Mouse (Mus musculus) thymus, adult 2 months (tissue): Measurements from ENCODE around the gene Slc16a10. TPM values are rescaled to one million over a fixed set of nuclear protein-coding genes. Genes with fewer than 3 reads are reported as not detected.

Experiments
- DNase-seq: peaks from one replicate; pipeline ENCODE4 v3.0.0; 2021
- H3K27ac ChIP-seq: fragments of 200-500 bp; 2 replicates; pipeline ENCODE4 v1.5.1; 2012; ENCODE audit warnings: low read length, control low read depth; ENCODE audit not compliant: control insufficient read depth, insufficient read depth
- H3K27me3 ChIP-seq: fragments of 200-500 bp; 2 replicates; pipeline ENCODE4 v1.6.1; 2012; ENCODE audit warnings: mild to moderate bottlenecking, low read length, moderate library complexity, mixed read lengths; ENCODE audit not compliant: control insufficient read depth, insufficient read depth
- H3K36me3 ChIP-seq: fragments of 200-500 bp; 2 replicates; pipeline ENCODE4 v1.6.1; 2012; ENCODE audit warnings: mild to moderate bottlenecking, low read length, moderate library complexity; ENCODE audit not compliant: control insufficient read depth, insufficient read depth
- H3K4me1 ChIP-seq: fragments of 200-500 bp; replicated peaks from 2 replicates; pipeline ENCODE4 v1.6.1; 2012; ENCODE audit warnings: low read length; ENCODE audit not compliant: control insufficient read depth, insufficient read depth
- H3K4me3 ChIP-seq: fragments of 200-500 bp; 2 replicates; pipeline ENCODE4 v1.5.1; 2012; ENCODE audit warnings: mild to moderate bottlenecking, low read length, control low read depth, moderate library complexity; ENCODE audit not compliant: control insufficient read depth, insufficient read depth
- CTCF ChIP-seq: fragments of 200-500 bp; IDR thresholded peaks from 2 replicates; pipeline ENCODE4 v1.5.1; 2012; ENCODE audit warnings: mild to moderate bottlenecking, control low read depth, low read length, moderate library complexity, borderline replicate concordance; ENCODE audit not compliant: control insufficient read depth, poor library complexity, insufficient read depth; ENCODE audit errors: extremely low read depth
- POLR2A ChIP-seq: fragments of 200-500 bp; IDR thresholded peaks from 2 replicates; pipeline ENCODE4 v1.6.1; 2012; ENCODE audit warnings: mild to moderate bottlenecking, low read length, control low read depth, moderate library complexity; ENCODE audit not compliant: control insufficient read depth, poor library complexity, insufficient read depth; ENCODE audit errors: extremely low read depth
- WGBS: fragments of 180-500 bp; shearing (Covaris S2); methylation state at CpG from one replicate; pipeline ENCODE4 v1.1.7; 2018; 5-methylcytosine and 5-hydroxymethylcytosine counted together
- polyA plus RNA-seq: library from polyadenylated mRNA; depleted of rRNA; stranded (reverse); fragments of >200 nt; gene quantifications from 2 replicates; pipeline ENCODE4 v1.2.3, GENCODE M21; 2012; rRNA removed

Slc16a10 gene
- polyA plus RNA-seq, 1 experiment, result 45.4 TPM

DNA sequence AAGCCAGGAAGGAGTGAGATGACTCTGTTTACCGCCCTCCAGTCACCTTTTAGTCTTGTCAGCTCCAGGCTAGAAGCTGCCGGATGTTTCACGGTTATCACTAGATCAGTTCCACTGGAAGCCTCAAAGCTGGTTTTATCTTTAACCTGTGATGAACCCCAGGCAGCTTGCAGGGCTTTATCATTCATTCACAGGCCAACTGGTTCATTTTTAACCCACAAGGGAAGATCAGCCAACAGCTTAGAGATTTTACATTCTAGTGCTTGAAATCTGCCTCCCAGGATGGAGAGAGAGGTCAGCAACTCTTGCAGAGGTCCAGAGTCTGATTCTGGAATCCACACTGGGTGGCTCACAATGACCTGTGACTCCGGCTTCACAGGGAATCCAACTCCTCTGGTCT, 150.9 kb downstream of the Slc16a10 start:
- H3K36me3 ChIP-seq, result no peaks in the 10 kb centered on the region
- no peak for TF ChIP-seq CTCF
- no peak for TF ChIP-seq POLR2A
- WGBS, result 51% methylated on average over 4 of the region's 4 CpGs
- H3K27me3 ChIP-seq, result no peaks in the 10 kb centered on the region
- H3K4me3 ChIP-seq, result no peak overlapping the region
- no peak overlapping the region for H3K27ac ChIP-seq
- H3K4me1 ChIP-seq, result peaks cover 9% of the 10 kb centered on the region
- peak; percentile 36 for DNase-seq

DNA sequence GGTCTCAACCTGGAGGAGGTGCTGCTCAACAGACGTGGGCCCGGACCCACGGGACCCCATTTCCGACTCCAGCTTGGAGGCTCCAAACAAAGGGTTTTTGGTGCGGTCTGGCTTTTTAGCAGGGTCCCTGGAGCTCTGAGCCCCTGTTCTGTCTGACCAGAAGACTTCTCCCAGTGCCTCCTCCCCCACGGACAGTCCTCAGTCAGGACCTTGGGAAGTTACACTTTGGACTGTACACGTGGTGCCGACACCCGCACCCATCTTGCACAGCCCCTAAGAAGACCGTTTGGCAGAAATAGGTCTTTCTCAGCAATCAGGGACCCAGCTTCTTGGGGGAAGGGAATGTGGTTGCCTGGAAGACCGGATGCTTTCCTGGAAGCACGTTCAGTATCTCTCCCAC, 155.6 kb downstream of the Slc16a10 start, which contains the start of gene Mfsd4b5:
Mfsd4b5 (minus strand) TSS at position 181 of the 400 bp plus-strand sequence.
- WGBS, result 97% methylated on average over 12 of the region's 12 CpGs
- DNase-seq, result no peak
- no peak within 1 kb of the TSS for H3K27ac ChIP-seq
- no peak within 1 kb of the TSS for H3K4me3 ChIP-seq
- no peaks in the 10 kb centered on the region for H3K27me3 ChIP-seq
- no peak for TF ChIP-seq CTCF
- TF ChIP-seq POLR2A, result no peak
- H3K36me3 ChIP-seq, result no peaks in the 10 kb centered on the region
- H3K4me1 ChIP-seq, result peaks cover 7% of the 10 kb centered on the region

Other genes with a start within 250 kb of the Slc16a10 start
- gene Mfsd4b4, start 243.0 kb downstream of the Slc16a10 start, polyA plus RNA-seq, result 4.1 and 4.9 TPM in 2 replicates
- gene Mfsd4b2, start 215.3 kb downstream of the Slc16a10 start, polyA plus RNA-seq, result 0.23 and 0.26 TPM in 2 replicates
- gene Mfsd4b3, start 182.1 kb downstream of the Slc16a10 start, polyA plus RNA-seq, result 0.82 and 1.2 TPM in 2 replicates
- gene Mfsd4b5, start 155.6 kb downstream of the Slc16a10 start, polyA plus RNA-seq, result 0.19 and 0.59 TPM in 2 replicates
- gene Mfsd4b1, start 117.0 kb downstream of the Slc16a10 start, polyA plus RNA-seq, result 0.96 and 1.4 TPM in 2 replicates
- gene Rpf2, start 104.8 kb upstream of the Slc16a10 start, polyA plus RNA-seq, result 3.0 and 3.9 TPM in 2 replicates
- 8.5 and 9.3 TPM in 2 replicates for gene Gtf3c6, start 115.8 kb upstream of the Slc16a10 start, polyA plus RNA-seq
- 10.0 and 11.4 TPM in 2 replicates for gene Amd1, start 159.9 kb upstream of the Slc16a10 start, polyA plus RNA-seq
- 31.0 and 34.0 TPM in 2 replicates for gene Cdk19, start 197.3 kb upstream of the Slc16a10 start, polyA plus RNA-seq